Mouse (Mus musculus) cortical plate, adult 2 months (tissue): Measurements from ENCODE around the gene Npas2.

Experiments used
- CTCF ChIP-seq: fragments of 200-500 bp; IDR thresholded peaks from 2 replicates; pipeline ENCODE4 v1.5.1; 2011; ENCODE audit warnings: mild to moderate bottlenecking, control low read depth, low read length; ENCODE audit not compliant: insufficient read depth; ENCODE audit errors: extremely low read depth
- POLR2A ChIP-seq: fragments of 200-500 bp; IDR thresholded peaks from 2 replicates; pipeline ENCODE4 v1.6.1; 2011; ENCODE audit warnings: mild to moderate bottlenecking, low read length, control low read depth; ENCODE audit not compliant: insufficient read depth; ENCODE audit errors: extremely low read depth

GRCm38 (mm10) chr1:39234815-39235449, 41.4 kb downstream of the Npas2 start:
- TF ChIP-seq POLR2A, result no peak
- no peak for TF ChIP-seq CTCF
